In the genomic region with DNA sequence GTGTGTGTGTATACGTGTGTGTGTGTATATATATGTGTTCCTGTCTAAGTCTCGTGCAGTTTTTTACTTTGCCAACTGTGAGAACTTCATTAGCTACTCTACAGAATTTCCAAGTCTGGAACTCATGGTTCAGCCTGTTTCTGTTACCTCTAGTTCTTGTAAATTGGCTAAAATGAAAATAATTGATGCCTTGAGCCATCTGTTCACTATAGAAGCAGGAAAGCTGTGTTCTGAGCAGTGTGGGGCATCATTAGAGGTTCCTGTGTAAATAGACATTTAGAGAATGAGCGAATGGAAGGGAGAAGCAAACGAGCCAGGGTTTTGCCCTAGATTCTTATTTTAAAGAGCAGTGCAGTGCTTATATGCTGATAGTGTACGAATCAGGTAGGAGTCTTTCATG, we compare ENCODE assay signal across 27 mouse cellular contexts. TPM values are rescaled to one million over a fixed set of nuclear protein-coding genes. Genes with fewer than 3 reads are reported as not detected.
DNase-seq lines count a peak whose midpoint lies in the region; ATAC-seq and TF ChIP-seq lines count a peak whose summit lies in the region.
"Had no signal": no experiment of that assay in that cellular context is flagged by ENCODE, and none has a peak within 500 bp of the region (broad histone marks: within the 10 kb centered on the region; RNA-seq: fewer than 3 reads in every experiment).

No protein-coding gene starts in this region.

- no peaks in the 10 kb centered on the region for H3K27me3 ChIP-seq in forebrain, embryonic 14.5 days (replicated peaks; ENCODE audit: control insufficient read depth, insufficient read depth, low read length)
- no peaks in the 10 kb centered on the region for H3K27me3 ChIP-seq in forebrain, embryonic 11.5 days (ENCODE audit: control insufficient read depth, insufficient read depth, low read length)
- H3K27me3 ChIP-seq: embryonic facial prominence, embryonic 13.5 days had no signal

- H3K9ac ChIP-seq in forebrain, embryonic 14.5 days (ENCODE audit: low read length), result no peak overlapping the region
- H3K9ac ChIP-seq in forebrain, embryonic 11.5 days (ENCODE audit: low read length), result no peak overlapping the region
- H3K9ac ChIP-seq: embryonic facial prominence, embryonic 13.5 days; hindbrain, embryonic 14.5 days had no signal

- H3K4me1 ChIP-seq in forebrain, embryonic 14.5 days (ENCODE audit: control insufficient read depth, insufficient read depth, low read length), result peaks cover 14% of the 10 kb centered on the region; the same call in 1 of the 2 replicates
- peaks cover 3% of the 10 kb centered on the region; the same call in 1 of the 2 replicates for H3K4me1 ChIP-seq in forebrain, embryonic 11.5 days (replicated peaks; ENCODE audit: control insufficient read depth, insufficient read depth, low read length)

- H3K4me2 ChIP-seq in forebrain, embryonic 14.5 days (ENCODE audit: low read length), result no peak overlapping the region
- no peak overlapping the region for H3K4me2 ChIP-seq in forebrain, embryonic 11.5 days (ENCODE audit: low read depth, low read length, severe bottlenecking)
- H3K4me2 ChIP-seq: embryonic facial prominence, embryonic 13.5 days; heart, embryonic 11.5 days; hindbrain, embryonic 14.5 days had no signal

- TF ChIP-seq POLR2A in brain, embryonic 14.5 days (IDR thresholded peaks at IDR 0.05; ENCODE audit: borderline replicate concordance, extremely low read depth, insufficient read depth, insufficient read length, poor library complexity, severe bottlenecking), result no peak

- intact Hi-C loops in heart, postnatal 25 days (cut with DNase I), result no loop called here

- ATAC-seq in forebrain, embryonic 14.5 days, result no peak
- no peak for ATAC-seq in forebrain, embryonic 11.5 days (replicated peaks; ENCODE audit: low FRiP score)
- ATAC-seq: CD4-positive, CD25-positive, alpha-beta regulatory T cell, adult 4 months; hindbrain, postnatal 0 days; inflammation-experienced regulatory T-cells, adult 6 months; intestine, embryonic 16.5 days had no signal

- TF ChIP-seq CTCF in brain, embryonic 14.5 days (IDR thresholded peaks at IDR 0.05; ENCODE audit: borderline replicate concordance, extremely low read depth, insufficient read depth, insufficient read length), result no peak

- WGBS in forebrain, embryonic 14.5 days, result 50% methylated on average over 5 of the region's 5 CpGs
- WGBS in forebrain, embryonic 11.5 days, result 82% methylated on average over 5 of the region's 5 CpGs

- H3K27ac ChIP-seq in forebrain, embryonic 14.5 days (ENCODE audit: low read depth, low read length), result no peak overlapping the region
- H3K27ac ChIP-seq in forebrain, embryonic 11.5 days (ENCODE audit: low read depth, low read length), result no peak overlapping the region
- H3K27ac ChIP-seq: embryonic facial prominence, embryonic 10.5 days; embryonic facial prominence, embryonic 13.5 days; heart, adult 2 months; hindbrain, embryonic 14.5 days; hindbrain, postnatal 0 days had no signal

- no peaks in the 10 kb centered on the region for H3K9me3 ChIP-seq in forebrain, embryonic 14.5 days (replicated peaks; ENCODE audit: control insufficient read depth, low read length)
- H3K9me3 ChIP-seq in forebrain, embryonic 11.5 days (ENCODE audit: control insufficient read depth, low read length), result no peaks in the 10 kb centered on the region
- H3K9me3 ChIP-seq: embryonic facial prominence, embryonic 10.5 days; embryonic facial prominence, embryonic 13.5 days had no signal

- DNase-seq in forebrain, embryonic 14.5 days (ENCODE audit: low spot score), result peak; percentile 48
- DNase-seq in forebrain, embryonic 11.5 days (ENCODE audit: low spot score), result no peak
- DNase-seq in heart, adult 11 months, result peak; percentile 49
- no peak for DNase-seq in heart, postnatal 25 days (ENCODE audit: low spot score)
- peak; percentile 69 for DNase-seq in brain, adult 2 months (ENCODE audit: low read depth, low spot score)
- peak; percentile 70 for DNase-seq in brain, embryonic 14.5 days (ENCODE audit: low read depth)
- DNase-seq in natural killer cell, adult 2 months (ENCODE audit: low spot score in 2 of 2), result no peak
- DNase-seq: adrenal gland, adult 2 months; adrenal gland, postnatal 14 days; cerebellum, adult 18-20 months; cerebellum, adult 9-11 months; cerebellum, postnatal 36 days; embryo, embryonic 11 days; gastrocnemius, postnatal 25 days; heart, adult 2 months; heart, postnatal 4 days; kidney, adult 18-20 months; kidney, adult 9 months had no signal

- H3K36me3 ChIP-seq in forebrain, embryonic 14.5 days (ENCODE audit: control insufficient read depth, insufficient read depth, low read length), result no peaks in the 10 kb centered on the region
- no peaks in the 10 kb centered on the region for H3K36me3 ChIP-seq in forebrain, embryonic 11.5 days (ENCODE audit: control insufficient read depth, insufficient read depth, low read length)
- H3K36me3 ChIP-seq: embryonic facial prominence, embryonic 10.5 days; embryonic facial prominence, embryonic 13.5 days had no signal

- H3K4me3 ChIP-seq in forebrain, embryonic 14.5 days (ENCODE audit: low read depth, low read length), result no peak overlapping the region
- no peak overlapping the region for H3K4me3 ChIP-seq in forebrain, embryonic 11.5 days (ENCODE audit: low read depth, low read length)
- H3K4me3 ChIP-seq: embryonic facial prominence, embryonic 10.5 days; embryonic facial prominence, embryonic 13.5 days; erythroblast, embryonic 14.5 days; heart, adult 2 months had no signal

RNA-seq across cellular contexts. Expression of a gene that starts 14.6 kb away (rescaled TPM):
- 29.9 and 40.9 TPM in 2 replicates for polyA plus RNA-seq in forebrain, embryonic 14.5 days (2014; fragmentation: Nextera tagmentation; extraction: Ambion mirVana)
- 16.8 and 17.7 TPM in 2 replicates for polyA plus RNA-seq in forebrain, embryonic 11.5 days (2014; fragmentation: Nextera tagmentation; extraction: Ambion mirVana)
- total RNA-seq in heart, postnatal 25 days (2021), result 10 to 100 TPM; 78.6 to 79.5 TPM
- 28.7 and 47.3 TPM in 2 replicates for polyA plus RNA-seq in brain, embryonic 14.5 days (2012; rRNA removed)

Comparison
In these comparisons a context has a peak if more than half of its experiments do, and no peak if none do; other contexts are left out.
1. DNase-seq: peak in forebrain, embryonic 14.5 days (single experiment), heart, adult 11 months (single experiment), brain, adult 2 months (single experiment) and brain, embryonic 14.5 days (single experiment); none in forebrain, embryonic 11.5 days (single experiment), heart, postnatal 25 days (single experiment) and natural killer cell, adult 2 months (0 of 2).